Mouse (Mus musculus): ENCODE data around the gene Gm44596. TPM values are rescaled to one million over a fixed set of nuclear protein-coding genes. Genes with fewer than 3 reads are reported as not detected.
"Not testable (repeated sequence)": the region's sequence is repeated elsewhere in the genome, so short reads cannot be mapped to it uniquely, and the experiment has no call there.

Gene Gm44596
- polyA plus RNA-seq, 1 experiment from 2014 or later: not detected

DNA sequence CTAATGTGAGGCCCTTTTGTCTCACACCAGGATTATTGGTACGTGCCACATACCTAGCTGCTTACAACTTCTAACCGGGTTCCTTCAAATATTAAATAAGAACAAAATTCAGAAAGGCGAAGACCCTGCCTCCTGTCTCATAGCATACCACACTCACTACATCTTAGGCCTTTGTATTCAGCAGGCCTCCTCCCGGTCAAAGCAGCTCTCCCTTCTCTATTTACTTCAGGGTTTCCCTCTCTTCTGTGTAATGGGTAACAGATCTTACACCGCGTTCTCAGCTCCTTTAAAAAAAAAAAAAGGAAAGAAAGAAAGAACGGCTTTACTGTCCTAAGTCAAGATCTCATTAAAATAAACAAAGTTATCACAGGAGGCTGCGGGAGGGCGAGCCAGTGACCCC, 13.4 kb upstream of the Gm44596 start:
- Histone ChIP-seq H3K27me3 (replicated peaks; ENCODE audit: low read depth, poor library complexity, severe bottlenecking) (no peaks in the 10 kb centered on the region), H3K4me3 (peak overlapping the region; percentile 88), H3K4me1 (peaks cover 43% of the 10 kb centered on the region), H3K27ac (replicated peaks) (peak overlapping the region; percentile 96), H3K36me3 (replicated peaks) (peaks cover 59% of the 10 kb centered on the region), H3K9me3 (no peaks in the 10 kb centered on the region)
- 17% methylated on average over 9 of the region's 9 CpGs for WGBS
- no peak for DNase-seq (ENCODE audit: low spot score)

- H3K27ac ChIP-seq (replicated peaks): peak within 1 kb of the TSS; percentile 96
- under 1% methylated on average over 75 of the region's 76 CpGs for WGBS
- peaks cover 59% of the 10 kb centered on the region for H3K36me3 ChIP-seq (replicated peaks)
- DNase-seq (ENCODE audit: low spot score): peak; percentile 92
- H3K9me3 ChIP-seq: no peaks in the 10 kb centered on the region
- H3K27me3 ChIP-seq (replicated peaks; ENCODE audit: low read depth, poor library complexity, severe bottlenecking): no peaks in the 10 kb centered on the region
- peak within 1 kb of the TSS; percentile 88 for H3K4me3 ChIP-seq
- H3K4me1 ChIP-seq: peaks cover 43% of the 10 kb centered on the region
Measured at GRCm38 (mm10) chr6:128362381-128363006, 12.8 kb upstream of the Gm44596 start, which contains the start of the genes Rhno1 and Foxm1. Gene Rhno1, minus strand, starts transcription at chr6:128362911. Gene Foxm1, plus strand, starts transcription at chr6:128362967.

- WGBS: 1% methylated on average over 46 of the region's 46 CpGs
- no peaks in the 10 kb centered on the region for H3K27me3 ChIP-seq (replicated peaks; ENCODE audit: low read depth, poor library complexity, severe bottlenecking)
- peaks cover 43% of the 10 kb centered on the region for H3K4me1 ChIP-seq
- no peaks in the 10 kb centered on the region for H3K9me3 ChIP-seq
- peak overlapping the region; percentile 88 for H3K4me3 ChIP-seq
- peaks cover 59% of the 10 kb centered on the region for H3K36me3 ChIP-seq (replicated peaks)
- DNase-seq (ENCODE audit: low spot score): no peak
- H3K27ac ChIP-seq (replicated peaks): peak overlapping the region; percentile 96
Measured at GRCm38 (mm10) chr6:128363007-128363825, 12.1 kb upstream of the Gm44596 start.

DNA sequence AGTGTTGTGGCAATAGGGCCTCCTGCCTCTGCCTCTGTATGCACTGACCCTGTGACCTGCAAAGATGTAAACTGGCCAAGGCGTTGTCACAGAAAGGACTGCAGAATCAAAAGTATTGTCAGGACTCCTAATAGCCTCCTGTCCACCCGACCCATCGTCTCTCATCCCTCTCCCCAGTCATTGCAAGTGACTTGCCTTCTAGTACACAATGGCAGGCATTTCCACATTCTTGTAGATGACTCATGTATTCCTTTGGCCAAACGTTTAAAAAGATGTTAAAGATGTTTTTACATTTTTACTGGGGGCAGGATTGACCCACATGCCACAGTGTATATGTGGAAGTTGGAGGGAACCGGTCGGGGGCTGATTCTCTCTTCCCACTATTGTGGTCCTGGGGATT, 10.6 kb upstream of the Gm44596 start:
- Histone ChIP-seq H3K27me3 (replicated peaks; ENCODE audit: low read depth, poor library complexity, severe bottlenecking) (no peaks in the 10 kb centered on the region), H3K9me3 (no peaks in the 10 kb centered on the region), H3K36me3 (replicated peaks) (peaks cover 63% of the 10 kb centered on the region), H3K4me1 (peaks cover 40% of the 10 kb centered on the region), H3K4me3 (peak overlapping the region; percentile 21; the same call in 1 of the 2 replicates), H3K27ac (replicated peaks) (no peak overlapping the region)
- no peak for DNase-seq (ENCODE audit: low spot score)
- 85% methylated on average over 6 of the region's 6 CpGs for WGBS

- Histone ChIP-seq H3K4me3 (no peak overlapping the region), H3K27ac (replicated peaks) (no peak overlapping the region), H3K9me3 (no peaks in the 10 kb centered on the region), H3K36me3 (replicated peaks) (peaks cover 72% of the 10 kb centered on the region), H3K4me1 (peaks cover 23% of the 10 kb centered on the region), H3K27me3 (replicated peaks; ENCODE audit: low read depth, poor library complexity, severe bottlenecking) (no peaks in the 10 kb centered on the region)
- WGBS: 96% methylated on average over 5 of the region's 5 CpGs
- no peak for DNase-seq (ENCODE audit: low spot score)
Measured at GRCm38 (mm10) chr6:128366466-128366865, 8.8 kb upstream of the Gm44596 start.

GRCm38 (mm10) chr6:128370040-128370439, 5.3 kb upstream of the Gm44596 start:
- Histone ChIP-seq H3K27me3 (replicated peaks; ENCODE audit: low read depth, poor library complexity, severe bottlenecking) (no peaks in the 10 kb centered on the region), H3K9me3 (no peaks in the 10 kb centered on the region), H3K4me3 (no peak overlapping the region), H3K27ac (replicated peaks) (no peak overlapping the region), H3K4me1 (peaks cover 23% of the 10 kb centered on the region), H3K36me3 (replicated peaks) (peaks cover 100% of the 10 kb centered on the region)
- WGBS: 95% methylated on average over 5 of the region's 5 CpGs
- no peak for DNase-seq (ENCODE audit: low spot score)

GRCm38 (mm10) chr6:128376371-128377085, 1.2 kb downstream of the Gm44596 start:
- H3K27ac ChIP-seq (replicated peaks): no peak overlapping the region
- H3K27me3 ChIP-seq (replicated peaks; ENCODE audit: low read depth, poor library complexity, severe bottlenecking): no peaks in the 10 kb centered on the region
- peaks cover 24% of the 10 kb centered on the region for H3K4me1 ChIP-seq
- H3K36me3 ChIP-seq (replicated peaks): peaks cover 62% of the 10 kb centered on the region
- 90% methylated on average over 17 of the region's 17 CpGs for WGBS
- H3K9me3 ChIP-seq: no peaks in the 10 kb centered on the region
- DNase-seq (ENCODE audit: low spot score): no peak
- no peak overlapping the region for H3K4me3 ChIP-seq

DNA sequence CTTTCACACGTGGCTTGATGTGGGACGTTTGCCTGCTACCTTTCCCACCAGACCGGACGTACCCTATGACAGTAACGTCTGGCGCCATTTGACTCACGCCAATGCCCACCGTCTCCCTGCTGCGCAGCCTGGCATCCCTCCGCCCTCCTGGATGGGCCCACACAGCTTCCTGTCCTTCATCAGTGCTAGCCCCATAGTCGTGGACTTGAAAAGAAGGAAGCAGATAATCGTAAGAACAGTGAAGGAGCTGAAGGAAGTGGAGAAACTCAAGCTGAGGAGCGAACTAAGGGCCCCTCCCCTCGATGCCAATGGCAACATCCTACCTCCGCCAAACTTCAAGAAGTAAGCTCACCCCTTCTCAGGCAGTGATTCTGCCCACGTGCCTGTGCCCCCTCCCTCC, 4.3 kb downstream of the Gm44596 start:
- no peak overlapping the region for H3K4me3 ChIP-seq
- no peak for DNase-seq (ENCODE audit: low spot score)
- H3K9me3 ChIP-seq: no peaks in the 10 kb centered on the region
- 88% methylated on average over 16 of the region's 16 CpGs for WGBS
- peaks cover 31% of the 10 kb centered on the region for H3K36me3 ChIP-seq (replicated peaks)
- no peak overlapping the region for H3K27ac ChIP-seq (replicated peaks)
- H3K27me3 ChIP-seq (replicated peaks; ENCODE audit: low read depth, poor library complexity, severe bottlenecking): no peaks in the 10 kb centered on the region
- H3K4me1 ChIP-seq: peaks cover 7% of the 10 kb centered on the region

DNA sequence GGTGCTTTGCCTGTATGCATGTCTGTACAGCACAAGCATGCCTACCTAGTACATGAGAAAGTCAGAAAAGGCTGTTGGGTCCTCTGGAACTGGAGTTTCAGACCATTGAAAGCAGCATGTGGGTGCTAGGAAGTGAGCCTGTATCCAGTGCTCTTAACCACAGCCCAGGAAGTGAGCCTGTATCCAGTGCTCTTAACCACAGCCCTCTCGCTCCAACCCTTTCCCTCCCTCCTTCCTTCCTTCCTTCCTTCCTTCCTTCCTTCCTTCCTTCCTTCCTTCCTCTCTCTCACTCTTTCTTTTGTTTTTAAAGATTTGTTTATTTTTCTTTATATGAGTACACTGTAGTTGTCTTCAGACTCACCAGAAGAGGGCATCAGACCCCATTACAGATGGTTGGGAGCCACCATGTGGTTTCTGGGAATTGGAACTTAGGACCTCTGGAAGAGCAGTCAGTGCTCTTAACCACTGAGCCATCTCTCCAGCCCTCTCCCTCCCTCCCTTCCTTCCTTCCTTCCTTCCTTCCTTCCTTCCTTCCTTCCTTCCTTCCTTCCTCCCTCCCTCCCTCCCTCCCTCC, 5.4 kb downstream of the Gm44596 start:
- not testable (repeated sequence) for H3K9me3 ChIP-seq; H3K4me3 ChIP-seq; H3K4me1 ChIP-seq; H3K27ac ChIP-seq (replicated peaks); H3K27me3 ChIP-seq (replicated peaks; ENCODE audit: low read depth, poor library complexity, severe bottlenecking); DNase-seq (ENCODE audit: low spot score)
- peaks cover 22% of the 10 kb centered on the region for H3K36me3 ChIP-seq (replicated peaks)
- 56% methylated on average over 1 of the region's 1 CpGs for WGBS

DNA sequence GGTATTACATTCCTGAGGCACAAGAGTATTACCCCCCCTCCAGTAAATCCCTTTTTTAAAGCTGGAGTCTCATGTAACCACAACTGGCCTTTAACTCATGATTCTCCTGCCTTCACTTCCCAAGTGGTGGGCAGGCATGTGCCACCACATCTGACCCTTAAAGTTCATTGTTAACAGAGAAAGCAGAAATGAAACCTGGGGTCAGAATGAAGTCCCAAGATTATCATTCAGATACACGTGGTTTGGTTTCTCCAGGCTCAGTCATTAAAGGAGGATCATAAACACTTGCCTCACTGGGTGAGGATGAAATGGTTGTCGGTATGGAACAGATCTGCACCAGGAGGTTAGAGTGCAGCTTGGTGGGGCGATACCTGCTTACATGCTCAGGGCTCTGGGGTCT, 6.0 kb downstream of the Gm44596 start:
- no peaks in the 10 kb centered on the region for H3K27me3 ChIP-seq (replicated peaks; ENCODE audit: low read depth, poor library complexity, severe bottlenecking)
- no peaks in the 10 kb centered on the region for H3K9me3 ChIP-seq
- no peak overlapping the region for H3K27ac ChIP-seq (replicated peaks)
- no peak for DNase-seq (ENCODE audit: low spot score)
- no peak overlapping the region for H3K4me3 ChIP-seq
- no peaks in the 10 kb centered on the region for H3K4me1 ChIP-seq
- peaks cover 17% of the 10 kb centered on the region for H3K36me3 ChIP-seq (replicated peaks)
- WGBS: 78% methylated on average over 3 of the region's 3 CpGs

DNA sequence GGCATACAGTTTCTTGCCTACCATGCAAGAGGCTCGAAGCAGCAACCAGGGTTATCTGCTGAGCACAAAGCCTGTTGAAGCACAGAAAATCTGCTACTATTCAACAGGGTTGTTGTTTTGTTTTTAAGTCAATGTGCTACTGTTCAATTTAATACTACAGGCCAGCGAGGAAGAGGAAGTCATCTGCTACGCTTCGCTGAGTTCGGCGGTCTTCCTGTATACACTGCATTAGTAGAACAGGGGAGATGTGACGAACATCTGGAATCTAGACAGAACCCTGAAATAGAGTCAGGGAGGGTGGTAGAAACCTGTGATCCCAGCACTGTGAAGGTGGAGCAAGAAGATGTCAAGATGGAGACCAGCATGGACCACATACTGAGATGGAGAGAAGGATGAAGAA, 8.4 kb downstream of the Gm44596 start:
- H3K27ac ChIP-seq (replicated peaks): no peak overlapping the region
- no peak for DNase-seq (ENCODE audit: low spot score)
- no peaks in the 10 kb centered on the region for H3K36me3 ChIP-seq (replicated peaks)
- 68% methylated on average over 7 of the region's 7 CpGs for WGBS
- no peak overlapping the region for H3K4me3 ChIP-seq
- H3K27me3 ChIP-seq (replicated peaks; ENCODE audit: low read depth, poor library complexity, severe bottlenecking): no peaks in the 10 kb centered on the region
- H3K9me3 ChIP-seq: no peaks in the 10 kb centered on the region
- no peaks in the 10 kb centered on the region for H3K4me1 ChIP-seq

DNA sequence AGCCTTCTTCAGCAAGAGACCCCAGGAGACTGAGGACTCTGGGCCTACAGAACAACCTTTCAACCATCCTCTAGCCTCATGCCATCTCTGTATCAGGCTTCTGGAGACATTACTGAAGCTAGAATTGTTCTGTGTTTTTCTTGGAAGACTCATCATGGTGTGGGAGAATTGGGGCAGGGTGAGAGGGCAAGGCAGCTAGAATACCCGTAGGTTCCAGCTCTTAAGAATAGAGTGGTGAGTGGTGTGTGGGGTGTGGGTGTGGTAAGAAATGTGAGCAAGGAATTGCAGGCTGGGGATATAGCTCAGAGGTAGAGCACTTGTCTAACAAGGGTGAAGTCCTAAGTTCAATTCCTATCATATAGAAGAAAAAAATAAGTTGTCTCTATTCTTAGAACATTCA, 9.7 kb downstream of the Gm44596 start:
- 98% methylated on average over 1 of the region's 1 CpGs for WGBS
- no peaks in the 10 kb centered on the region for H3K36me3 ChIP-seq (replicated peaks)
- H3K27ac ChIP-seq (replicated peaks): no peak overlapping the region
- H3K4me3 ChIP-seq: no peak overlapping the region
- H3K4me1 ChIP-seq: no peaks in the 10 kb centered on the region
- DNase-seq (ENCODE audit: low spot score): no peak
- H3K27me3 ChIP-seq (replicated peaks; ENCODE audit: low read depth, poor library complexity, severe bottlenecking): no peaks in the 10 kb centered on the region
- H3K9me3 ChIP-seq: no peaks in the 10 kb centered on the region

All from embryonic facial prominence, embryonic 10.5 days (tissue).